Mouse (Mus musculus): Measurements from ENCODE around the gene Klhl42.

The Klhl42 gene

DNA sequence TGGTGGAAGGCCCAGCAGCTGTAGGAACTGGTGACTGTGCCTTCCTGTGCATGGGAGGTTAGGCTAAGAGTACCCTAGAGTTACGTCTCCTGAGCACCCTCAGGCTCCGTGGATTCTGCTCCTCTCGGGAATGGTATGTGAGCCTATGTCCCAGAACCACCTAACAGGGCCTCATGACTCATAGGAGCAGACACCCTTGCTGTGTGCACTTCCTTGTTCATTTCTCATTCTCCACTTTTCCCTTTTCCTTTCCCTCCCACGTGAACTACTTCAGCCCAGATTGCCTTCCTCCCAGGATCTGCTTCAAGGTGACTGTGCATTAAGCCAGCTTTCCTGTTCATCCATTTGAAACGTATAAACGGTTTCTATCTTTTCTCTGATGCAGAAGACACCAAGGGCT lies 59.9 kb downstream of the Klhl42 start:
- DNase-seq (ENCODE audit: low read depth), result no peak

DNA sequence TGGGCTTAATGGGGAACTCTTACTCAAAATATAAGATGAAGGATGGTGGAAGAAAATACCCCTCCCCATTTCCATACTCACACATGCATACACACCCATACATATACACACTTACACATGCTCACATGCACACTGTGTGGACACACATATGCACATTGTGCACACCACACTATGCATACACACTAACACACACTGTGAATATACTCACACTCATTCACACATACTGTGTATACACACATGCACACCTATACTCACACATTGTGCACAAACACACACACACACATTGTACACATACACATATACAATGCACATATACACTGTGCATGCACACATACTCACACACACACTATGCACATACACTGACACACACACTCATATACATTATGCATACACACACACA lies 60.7 kb downstream of the Klhl42 start:
- DNase-seq (ENCODE audit: low read depth), result no peak

GRCm38 (mm10) chr6:147155085-147155484 lies 63.9 kb downstream of the Klhl42 start:
- DNase-seq (ENCODE audit: low read depth), result no peak

- DNase-seq (ENCODE audit: low read depth), result no peak
These were observed 70.8 kb downstream of the Klhl42 start for GRCm38 (mm10) chr6:147161818-147162584.

Data from 416B (cell line).